In the genomic region with DNA sequence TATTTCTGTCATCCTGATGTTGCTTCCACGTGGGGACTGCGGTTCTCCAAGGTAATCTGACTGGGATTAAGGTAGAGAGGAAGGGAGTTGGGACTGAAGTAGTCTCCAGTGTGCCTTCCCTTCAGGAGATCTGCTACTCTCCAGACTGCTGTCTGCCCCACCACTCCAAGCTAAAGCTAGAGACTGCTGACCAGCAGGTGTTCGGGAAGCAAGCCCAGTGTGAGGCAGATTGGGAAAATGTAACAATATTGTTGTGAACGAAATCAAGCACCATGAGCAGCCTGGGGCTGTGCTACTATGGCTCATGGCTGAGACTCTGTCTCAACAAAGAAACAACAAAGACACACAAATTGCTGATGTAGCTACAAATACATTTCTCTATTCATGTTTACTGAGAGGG, we compare ENCODE assay signal across 25 mouse cellular contexts. TPM values are rescaled to one million over a fixed set of nuclear protein-coding genes. Genes with fewer than 3 reads are reported as not detected.
DNase-seq lines count a peak whose midpoint lies in the region; ATAC-seq lines count a peak whose summit lies in the region.
"Had no signal": no experiment of that assay in that cellular context is flagged by ENCODE, and none has a peak within 500 bp of the region (broad histone marks: within the 10 kb centered on the region; RNA-seq: fewer than 3 reads in every experiment).

No protein-coding gene starts in this region.

- peak overlapping the region; percentile 67 for H3K27ac ChIP-seq in midbrain, embryonic 13.5 days
- H3K27ac ChIP-seq in midbrain, embryonic 11.5 days (ENCODE audit: low read depth, low read length) = no peak overlapping the region
- H3K27ac ChIP-seq in midbrain, embryonic 16.5 days (ENCODE audit: low read length) = peak overlapping the region; percentile 73
- H3K27ac ChIP-seq: heart, embryonic 13.5 days; limb, embryonic 13.5 days; liver, embryonic 13.5 days; neural tube, embryonic 15.5 days; stomach, embryonic 15.5 days had no signal

- H3K4me3 ChIP-seq in midbrain, embryonic 13.5 days (replicated peaks) = no peak overlapping the region
- H3K4me3 ChIP-seq in midbrain, embryonic 11.5 days (ENCODE audit: low read depth, low read length) = no peak overlapping the region
- H3K4me3 ChIP-seq in midbrain, embryonic 16.5 days (ENCODE audit: low read depth, low read length) = no peak overlapping the region
- H3K4me3 ChIP-seq: heart, embryonic 13.5 days; limb, embryonic 13.5 days; liver, embryonic 13.5 days; neural tube, embryonic 15.5 days; stomach, embryonic 15.5 days had no signal

- ATAC-seq in midbrain, embryonic 13.5 days = no peak
- no peak for ATAC-seq in midbrain, embryonic 11.5 days (ENCODE audit: low FRiP score)
- no peak for ATAC-seq in midbrain, embryonic 16.5 days

- H3K9me3 ChIP-seq in midbrain, embryonic 13.5 days = no peaks in the 10 kb centered on the region; the same call in 1 of the 2 replicates
- no peaks in the 10 kb centered on the region for H3K9me3 ChIP-seq in midbrain, embryonic 11.5 days (ENCODE audit: control insufficient read depth, low read length)
- H3K9me3 ChIP-seq in midbrain, embryonic 16.5 days (replicated peaks; ENCODE audit: control insufficient read depth, low read length, poor library complexity, severe bottlenecking) = no peaks in the 10 kb centered on the region
- H3K9me3 ChIP-seq: liver, embryonic 13.5 days; neural tube, embryonic 15.5 days; stomach, embryonic 15.5 days had no signal

- WGBS in midbrain, embryonic 13.5 days = 49% methylated on average over 4 of the region's 4 CpGs
- 56% methylated on average over 4 of the region's 4 CpGs for WGBS in midbrain, embryonic 11.5 days
- WGBS in midbrain, embryonic 16.5 days = 35% methylated on average over 4 of the region's 4 CpGs

- peaks cover 29% of the 10 kb centered on the region for H3K4me1 ChIP-seq in midbrain, embryonic 13.5 days (replicated peaks)
- H3K4me1 ChIP-seq in midbrain, embryonic 11.5 days (ENCODE audit: control insufficient read depth, insufficient read depth, low read length) = peaks cover 17% of the 10 kb centered on the region
- H3K4me1 ChIP-seq in midbrain, embryonic 16.5 days (ENCODE audit: control insufficient read depth, insufficient read depth, low read length) = peaks cover 20% of the 10 kb centered on the region
- H3K4me1 ChIP-seq: heart, embryonic 13.5 days; limb, embryonic 13.5 days; liver, embryonic 13.5 days; stomach, embryonic 15.5 days had no signal

- H3K27me3 ChIP-seq in midbrain, embryonic 13.5 days = peaks cover 33% of the 10 kb centered on the region
- H3K27me3 ChIP-seq in midbrain, embryonic 11.5 days (ENCODE audit: control insufficient read depth, insufficient read depth, low read length) = peaks cover 3% of the 10 kb centered on the region; the same call in 1 of the 2 replicates
- no peaks in the 10 kb centered on the region for H3K27me3 ChIP-seq in midbrain, embryonic 16.5 days (ENCODE audit: control insufficient read depth, insufficient read depth, low read depth, low read length)
- H3K27me3 ChIP-seq: neural tube, embryonic 15.5 days; stomach, embryonic 15.5 days had no signal

- H3K4me2 ChIP-seq in midbrain, embryonic 13.5 days (replicated peaks) = no peak overlapping the region
- H3K4me2 ChIP-seq in midbrain, embryonic 11.5 days = no peak overlapping the region
- H3K4me2 ChIP-seq in midbrain, embryonic 16.5 days (ENCODE audit: low read length) = no peak overlapping the region
- H3K4me2 ChIP-seq: heart, embryonic 13.5 days; limb, embryonic 13.5 days; liver, embryonic 13.5 days; lung, embryonic 14.5 days; neural tube, embryonic 15.5 days; stomach, embryonic 15.5 days had no signal

- peaks cover 25% of the 10 kb centered on the region for H3K36me3 ChIP-seq in midbrain, embryonic 13.5 days
- H3K36me3 ChIP-seq in midbrain, embryonic 11.5 days (ENCODE audit: control insufficient read depth, insufficient read depth, low read length) = no peaks in the 10 kb centered on the region
- H3K36me3 ChIP-seq in midbrain, embryonic 16.5 days (ENCODE audit: control insufficient read depth, insufficient read depth, low read length) = peaks cover 5% of the 10 kb centered on the region
- H3K36me3 ChIP-seq: heart, embryonic 13.5 days; limb, embryonic 13.5 days; liver, embryonic 13.5 days; stomach, embryonic 15.5 days had no signal

- H3K9ac ChIP-seq in midbrain, embryonic 13.5 days (replicated peaks) = no peak overlapping the region
- H3K9ac ChIP-seq in midbrain, embryonic 11.5 days (ENCODE audit: low read length) = no peak overlapping the region; the same call in 1 of the 2 replicates
- H3K9ac ChIP-seq in midbrain, embryonic 16.5 days (ENCODE audit: low read depth, low read length) = no peak overlapping the region
- H3K9ac ChIP-seq: heart, embryonic 13.5 days; limb, embryonic 13.5 days; liver, embryonic 13.5 days; lung, embryonic 14.5 days; neural tube, embryonic 15.5 days; stomach, embryonic 15.5 days had no signal

- peak; percentile 56 for DNase-seq in cerebellum, adult 9-10 months
- DNase-seq in cerebellum, adult 11 months = no peak
- no peak for DNase-seq in midbrain, embryonic 11.5 days (ENCODE audit: low spot score, missing footprints)
- peak; percentile 77 to 86 for DNase-seq in cerebellum, postnatal 25 days
- no peak for DNase-seq in urinary bladder, postnatal 4 days (ENCODE audit: low spot score in 2 of 2)
- no peak for DNase-seq in kidney, adult 18-20 months
- DNase-seq: gastrocnemius, postnatal 10 days; heart, adult 18-20 months; kidney, adult 9 months; liver, embryonic 13.5 days; lung, embryonic 14.5 days; lung, postnatal 36 days; right cerebral cortex, postnatal 25 days; thymus, adult 18-20 months had no signal

RNA-seq across cellular contexts. Expression of gene Asphd2, which starts 23.4 kb away (rescaled TPM):
- polyA plus RNA-seq in midbrain, embryonic 13.5 days (2015; fragmentation: Nextera tagmentation; extraction: Ambion mirVana) = 37.8 and 47.6 TPM in 2 replicates
- polyA plus RNA-seq in midbrain, embryonic 11.5 days (2014; fragmentation: Nextera tagmentation; extraction: Ambion mirVana) = 35.4 and 48.3 TPM in 2 replicates
- 58.8 and 66.2 TPM in 2 replicates for polyA plus RNA-seq in midbrain, embryonic 16.5 days (2015; fragmentation: Nextera tagmentation; extraction: Ambion mirVana)

RNA-seq across cellular contexts. Expression of gene Gm6588, which starts 31.2 kb away (rescaled TPM):
- polyA plus RNA-seq in midbrain, embryonic 13.5 days (2015; fragmentation: Nextera tagmentation; extraction: Ambion mirVana) = 1.5 and 1.7 TPM in 2 replicates
- not detected in 2 replicates for polyA plus RNA-seq in midbrain, embryonic 11.5 days (2014; fragmentation: Nextera tagmentation; extraction: Ambion mirVana)
- polyA plus RNA-seq in midbrain, embryonic 16.5 days (2015; fragmentation: Nextera tagmentation; extraction: Ambion mirVana) = 1.0 and 1.6 TPM in 2 replicates
- polyA plus RNA-seq: forebrain, embryonic 11.5 days; frontal cortex, adult 2 months; heart, embryonic 13.5 days; intestine, embryonic 14.5 days; liver, embryonic 13.5 days; lung, embryonic 14.5 days; spleen, adult 2 months; urinary bladder, adult 2 months had no signal

Comparison
In these comparisons a context has a peak if more than half of its experiments do, and no peak if none do; other contexts are left out.
1. DNase-seq: peak in cerebellum, adult 9-10 months (single experiment) and cerebellum, postnatal 25 days (2 of 2); none in cerebellum, adult 11 months (single experiment), midbrain, embryonic 11.5 days (single experiment), urinary bladder, postnatal 4 days (0 of 2) and kidney, adult 18-20 months (single experiment).